Mouse (Mus musculus): ENCODE results near the gene Satb2.

The Satb2 gene

DNA sequence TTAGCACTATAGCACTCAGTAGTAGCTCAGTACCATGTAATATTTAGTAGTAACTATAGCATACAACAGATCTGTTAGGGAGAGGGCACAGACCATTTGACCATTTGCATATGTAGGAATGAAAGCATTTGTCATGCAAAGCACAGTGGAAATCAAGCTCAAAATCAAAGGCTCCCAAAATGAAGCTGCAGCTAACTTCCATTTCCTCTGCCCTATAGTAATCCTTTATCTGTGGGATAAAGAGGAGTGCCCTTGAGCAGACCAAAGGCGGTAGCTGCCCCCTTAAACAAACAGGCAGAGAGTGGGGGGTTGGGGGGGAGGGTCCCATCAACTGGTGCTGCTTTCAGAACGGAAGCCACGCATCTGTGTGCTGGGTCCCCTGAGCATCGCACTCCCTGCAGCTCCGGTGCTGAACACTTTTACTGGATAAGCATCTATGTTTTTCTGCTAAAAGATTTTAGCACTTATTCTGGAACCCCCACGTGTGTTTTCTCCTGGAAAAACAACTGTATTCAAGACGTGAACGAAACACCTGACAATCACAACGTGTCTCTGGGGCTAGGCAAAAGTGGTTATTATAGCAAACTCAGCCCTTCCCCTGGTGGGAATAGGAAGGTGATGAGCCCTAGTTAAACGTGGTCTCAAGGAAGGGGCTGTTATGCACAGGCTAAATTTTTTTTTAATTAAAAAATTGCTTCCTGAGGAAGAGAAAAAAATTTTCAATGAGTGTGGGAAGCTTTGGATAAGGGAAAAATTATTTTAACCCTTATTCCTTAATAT is 133.7 kb downstream of the Satb2 start:
- TF ChIP-seq GATA4 (IDR thresholded peaks at IDR 0.05; ENCODE audit: insufficient replicate concordance, low read length), result no peak

DNA sequence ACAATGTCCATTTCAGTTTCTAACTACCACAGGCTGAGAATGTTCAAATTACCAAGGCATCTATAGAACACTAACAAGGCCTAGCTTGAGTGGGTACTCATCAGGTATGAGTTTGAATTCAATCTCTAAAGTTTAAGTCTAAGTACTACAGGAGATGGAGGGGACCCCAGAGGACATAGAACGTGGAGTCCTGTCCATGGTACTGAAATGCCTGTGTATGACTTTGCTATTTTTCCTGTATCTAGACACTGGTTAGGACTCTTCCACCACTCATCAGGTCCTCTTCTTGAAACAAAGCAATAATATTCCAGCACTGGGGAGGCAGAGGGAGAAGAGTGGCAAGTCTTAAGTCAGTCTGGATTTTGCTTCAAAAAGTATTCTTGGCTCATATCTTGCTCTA is 139.5 kb downstream of the Satb2 start:
- no peak for TF ChIP-seq GATA4 (IDR thresholded peaks at IDR 0.05; ENCODE audit: insufficient replicate concordance, low read length)

DNA sequence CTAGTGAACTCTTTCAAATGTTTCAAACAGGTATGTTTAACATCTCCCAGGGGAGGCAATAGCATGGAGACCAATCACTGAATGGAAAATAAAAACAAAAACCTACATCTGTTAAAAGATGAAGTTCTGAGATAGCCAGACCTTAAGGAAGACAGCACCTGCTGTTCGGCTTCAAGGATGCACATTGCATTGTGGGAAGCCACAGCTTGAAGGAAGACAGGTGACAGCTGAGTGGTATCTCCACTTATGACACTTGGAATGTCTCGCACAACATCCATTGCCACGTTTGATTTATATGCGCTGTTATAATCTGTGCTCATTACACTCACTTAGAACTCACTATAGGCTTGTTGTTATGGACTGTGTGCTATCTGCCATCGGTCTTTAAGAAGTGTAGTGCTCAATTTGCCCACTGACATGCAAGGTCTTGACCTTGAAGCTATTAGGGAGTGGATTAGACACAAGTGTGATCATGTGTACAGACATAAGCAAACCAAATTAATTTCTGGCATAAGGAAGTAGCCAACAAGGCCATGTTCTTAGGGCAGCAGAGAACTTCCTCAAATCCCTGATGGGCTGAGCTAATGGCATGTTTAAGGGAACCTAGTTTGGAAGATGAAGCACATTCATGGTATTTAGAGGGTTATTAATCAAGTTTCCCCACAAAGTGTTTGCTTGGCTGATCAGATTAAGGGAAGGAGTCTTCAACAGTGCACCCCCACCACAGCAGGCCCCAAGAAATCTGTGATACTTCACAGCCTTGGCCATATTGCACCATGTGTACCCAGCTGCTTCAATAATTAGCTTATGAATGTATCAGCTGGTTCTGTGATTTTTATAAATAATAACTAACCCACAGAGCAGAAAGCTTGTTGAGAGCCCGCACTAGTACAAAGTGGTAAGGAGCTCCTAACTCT is 144.2 kb downstream of the Satb2 start:
- TF ChIP-seq GATA4 (IDR thresholded peaks at IDR 0.05; ENCODE audit: insufficient replicate concordance, low read length), result no peak

DNA sequence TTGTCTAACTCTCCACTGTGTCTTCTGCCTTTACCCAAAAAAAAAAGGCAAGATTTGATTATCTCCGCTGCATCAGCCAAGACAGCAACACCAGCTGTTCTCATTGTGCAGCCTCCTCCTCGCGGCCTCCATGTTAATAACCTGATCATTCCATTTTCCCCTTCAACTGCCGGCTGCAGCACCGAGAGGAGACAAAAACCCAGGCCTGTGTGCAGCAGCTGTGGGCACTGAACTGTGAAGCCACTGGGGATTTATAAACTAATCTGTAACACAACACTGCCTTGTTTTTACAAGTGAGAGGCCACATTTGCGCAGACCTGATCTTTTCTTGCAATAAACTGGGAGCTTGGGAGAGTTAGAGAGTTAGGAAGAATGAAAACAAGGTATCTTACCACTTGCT is 145.1 kb downstream of the Satb2 start:
- no peak for TF ChIP-seq GATA4 (IDR thresholded peaks at IDR 0.05; ENCODE audit: insufficient replicate concordance, low read length)

DNA sequence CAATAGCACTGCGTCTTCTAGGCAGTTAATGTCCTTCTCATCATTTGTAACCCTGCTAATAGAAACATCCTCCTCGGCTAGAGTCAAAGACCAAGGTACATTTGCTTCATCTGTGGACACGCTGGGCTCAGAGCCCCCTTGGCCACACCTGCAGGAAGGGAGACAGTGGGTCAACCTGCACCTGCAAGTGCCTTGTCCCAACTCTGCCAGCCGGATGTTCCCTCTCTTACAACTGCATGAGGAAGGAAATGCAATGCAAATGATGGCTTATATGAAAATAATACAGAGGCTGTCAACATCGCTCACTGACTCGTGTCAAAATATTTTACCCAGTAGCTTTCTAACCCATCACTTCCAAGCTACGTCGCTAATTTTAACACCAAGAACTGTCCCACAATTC is 145.7 kb downstream of the Satb2 start:
- TF ChIP-seq GATA4 (IDR thresholded peaks at IDR 0.05; ENCODE audit: insufficient replicate concordance, low read length), result no peak

DNA sequence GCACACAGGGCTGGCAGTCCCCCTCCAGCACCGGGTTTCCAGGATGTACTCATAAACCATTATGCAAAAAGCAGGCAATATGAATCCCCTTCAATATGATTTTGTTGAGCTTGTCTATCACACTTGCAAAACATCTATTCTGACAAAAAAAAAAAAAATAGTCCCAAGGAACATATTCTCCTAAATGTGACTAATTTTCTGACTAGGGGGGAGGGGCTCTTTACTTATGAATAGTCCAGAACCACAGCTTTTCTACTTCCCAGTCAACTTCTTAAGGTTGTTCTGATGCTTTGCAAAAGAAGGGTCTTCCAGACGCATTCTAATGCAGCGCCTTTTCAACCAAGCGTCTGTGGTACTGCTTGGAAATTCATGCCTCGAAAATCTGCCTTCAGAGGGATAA is 155.7 kb downstream of the Satb2 start:
- no peak for TF ChIP-seq GATA4 (IDR thresholded peaks at IDR 0.05; ENCODE audit: insufficient replicate concordance, low read length)

DNA sequence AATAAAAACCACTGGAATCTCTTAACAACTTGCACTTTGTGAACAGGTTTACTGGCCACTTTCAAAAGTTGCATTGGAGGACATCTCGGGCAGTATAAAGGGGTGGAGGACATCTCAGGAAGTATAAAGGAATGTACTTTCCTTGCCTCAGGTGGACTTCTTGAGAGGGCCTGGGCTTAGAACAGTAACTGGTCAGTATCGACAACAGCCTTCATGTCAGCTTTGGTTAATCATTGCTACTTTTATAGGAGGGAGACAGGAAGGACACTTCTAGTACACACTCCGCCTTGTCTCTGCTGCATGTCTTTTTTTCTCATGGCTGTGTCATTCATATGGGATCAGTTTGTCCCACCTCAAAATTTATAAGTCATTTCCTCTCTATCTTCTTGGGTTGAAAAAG is 156.4 kb downstream of the Satb2 start:
- TF ChIP-seq GATA4 (IDR thresholded peaks at IDR 0.05; ENCODE audit: insufficient replicate concordance, low read length), result no peak

DNA sequence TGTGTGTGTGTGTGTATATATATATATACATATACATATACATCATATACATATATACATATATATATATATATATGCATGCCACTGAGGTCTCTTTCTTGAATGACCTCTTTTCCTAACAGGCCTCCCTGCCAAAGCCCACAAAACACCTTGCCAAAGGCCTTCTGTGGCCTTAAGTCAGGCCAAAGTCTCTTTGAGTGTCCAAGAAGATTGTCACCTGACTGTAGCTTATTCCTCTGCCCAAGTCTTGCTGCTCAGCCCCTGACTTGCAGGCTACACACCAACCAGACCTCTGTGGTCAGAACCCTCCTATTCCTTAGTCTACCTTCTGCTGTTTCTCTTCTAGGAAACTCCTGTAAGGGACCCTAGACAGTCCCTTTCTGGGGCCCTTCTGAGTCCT is 164.9 kb downstream of the Satb2 start:
- no peak for TF ChIP-seq GATA4 (IDR thresholded peaks at IDR 0.05; ENCODE audit: insufficient replicate concordance, low read length)

DNA sequence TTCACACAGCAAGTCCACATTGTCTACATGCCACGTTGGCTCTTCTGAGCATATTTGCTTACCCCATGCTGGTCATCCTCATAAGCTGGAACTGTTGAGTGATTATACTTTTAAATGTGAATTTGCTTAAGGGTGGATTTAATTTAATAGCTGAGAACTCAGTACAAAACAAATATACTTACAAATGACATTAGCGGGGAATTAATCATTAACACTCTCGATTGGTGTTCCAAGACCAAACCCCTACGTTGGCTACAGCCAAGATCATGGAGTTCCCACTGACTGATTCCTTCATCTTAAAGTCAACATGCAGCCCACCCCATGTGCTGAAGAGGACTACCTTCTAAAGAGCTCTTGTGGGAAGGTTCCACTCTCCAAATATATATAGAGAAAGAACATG is 165.5 kb downstream of the Satb2 start:
- TF ChIP-seq GATA4 (IDR thresholded peaks at IDR 0.05; ENCODE audit: insufficient replicate concordance, low read length), result no peak

DNA sequence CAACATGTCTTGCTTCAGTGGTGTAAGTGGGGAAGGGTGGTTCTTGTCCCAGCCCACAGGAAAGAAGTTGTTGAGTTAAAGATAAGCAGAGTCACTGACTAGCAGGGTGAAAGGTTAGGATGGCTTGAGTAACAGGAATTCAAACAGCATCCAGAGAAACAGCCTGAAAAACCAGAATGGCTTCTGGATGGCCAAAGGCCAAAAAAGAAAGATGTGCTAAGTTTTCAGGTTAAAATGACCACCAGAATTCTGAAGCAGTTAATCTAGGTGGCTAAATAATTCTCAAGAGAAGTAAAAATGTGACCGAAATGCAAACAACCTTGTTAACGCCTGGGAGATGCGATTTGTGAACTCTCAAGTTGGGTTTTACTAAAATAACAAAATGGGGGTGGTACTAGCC is 167.0 kb downstream of the Satb2 start:
- no peak for TF ChIP-seq GATA4 (IDR thresholded peaks at IDR 0.05; ENCODE audit: insufficient replicate concordance, low read length)

DNA sequence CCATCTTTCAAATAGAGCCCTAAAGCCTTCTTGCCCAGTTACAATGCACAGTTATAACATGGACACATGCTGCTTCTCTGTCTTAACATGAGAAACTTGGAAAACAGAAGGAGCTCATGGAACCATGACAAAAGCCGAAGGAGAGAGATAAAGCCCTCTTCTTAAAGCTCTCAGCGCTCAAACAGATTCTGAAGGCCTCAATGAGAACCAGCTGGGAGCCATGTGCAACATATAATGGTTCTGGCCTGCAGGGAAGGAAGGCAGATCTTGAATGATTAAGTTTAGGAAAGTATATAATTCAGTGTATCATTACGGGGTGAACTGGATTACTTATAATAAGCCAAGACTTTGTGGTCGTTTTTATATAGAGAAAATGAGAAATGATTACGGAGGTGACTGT is 172.4 kb downstream of the Satb2 start:
- TF ChIP-seq GATA4 (IDR thresholded peaks at IDR 0.05; ENCODE audit: insufficient replicate concordance, low read length), result no peak

DNA sequence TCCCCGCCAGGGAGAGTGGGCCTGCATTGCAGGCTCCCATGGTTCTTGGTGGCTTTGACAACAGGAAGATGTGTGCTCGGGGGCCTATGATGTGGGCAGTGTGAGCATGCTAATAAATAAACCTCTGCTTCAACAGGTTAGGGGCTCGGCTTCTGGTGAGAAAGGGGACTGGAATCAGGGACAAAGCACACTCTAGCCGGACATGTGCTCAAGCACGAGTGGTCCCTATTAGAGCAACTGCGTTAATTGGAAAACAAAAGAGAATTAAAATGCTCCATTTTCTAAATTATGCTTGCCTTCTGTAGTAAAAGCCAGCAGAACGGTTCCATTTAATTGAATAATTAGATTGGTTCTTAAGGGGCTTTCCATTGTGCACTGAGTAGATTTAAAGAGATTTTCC is 177.8 kb downstream of the Satb2 start:
- no peak for TF ChIP-seq GATA4 (IDR thresholded peaks at IDR 0.05; ENCODE audit: insufficient replicate concordance, low read length)

DNA sequence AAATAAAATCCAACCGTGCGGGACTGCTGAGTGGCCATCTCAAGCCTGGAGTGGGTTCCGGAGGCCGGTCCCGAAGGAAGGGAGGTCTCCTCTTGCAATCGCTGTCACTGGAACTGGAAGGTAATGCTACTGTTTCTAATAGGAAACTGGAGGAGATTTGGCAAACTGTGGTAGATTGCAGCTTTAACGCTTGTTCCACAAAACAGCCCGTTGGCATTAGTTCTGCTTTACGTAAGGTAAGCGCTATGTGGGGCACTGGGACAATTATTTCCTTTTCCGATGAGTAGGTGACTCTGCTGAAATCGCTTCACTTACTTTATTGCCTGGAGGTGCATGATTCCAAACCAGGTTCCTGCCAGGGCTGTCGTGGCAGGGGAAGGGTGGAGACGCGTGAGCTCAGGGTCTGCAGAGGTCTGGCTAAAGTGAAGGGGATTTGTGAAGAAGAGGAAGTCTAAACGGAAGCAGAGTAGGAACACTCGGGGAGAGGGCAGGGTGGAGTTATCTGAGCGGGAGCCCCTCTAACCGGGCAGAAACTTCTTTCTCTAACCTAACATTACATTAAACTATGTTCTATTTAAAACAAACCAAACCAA is 183.3 kb downstream of the Satb2 start:
- TF ChIP-seq GATA4 (IDR thresholded peaks at IDR 0.05; ENCODE audit: insufficient replicate concordance, low read length), result no peak

DNA sequence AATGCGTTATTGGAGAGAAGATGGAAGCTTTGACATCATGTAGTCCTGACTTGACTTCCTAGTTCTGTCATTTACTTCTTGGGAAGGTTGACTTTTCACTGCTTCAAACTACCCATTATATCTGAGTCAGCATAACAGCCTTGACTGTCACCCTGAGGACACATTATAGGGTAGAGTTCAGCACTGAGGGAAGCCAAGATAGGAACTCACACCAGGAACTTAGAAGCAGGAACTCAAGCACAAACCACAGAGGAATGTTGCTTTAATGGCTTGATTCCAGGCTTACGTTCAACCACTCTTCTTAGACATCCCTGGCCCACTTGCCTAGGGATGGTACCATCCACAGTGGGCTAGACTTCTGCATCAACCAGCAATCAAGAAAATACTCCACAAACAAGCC is 188.8 kb downstream of the Satb2 start:
- no peak for TF ChIP-seq GATA4 (IDR thresholded peaks at IDR 0.05; ENCODE audit: insufficient replicate concordance, low read length)

DNA sequence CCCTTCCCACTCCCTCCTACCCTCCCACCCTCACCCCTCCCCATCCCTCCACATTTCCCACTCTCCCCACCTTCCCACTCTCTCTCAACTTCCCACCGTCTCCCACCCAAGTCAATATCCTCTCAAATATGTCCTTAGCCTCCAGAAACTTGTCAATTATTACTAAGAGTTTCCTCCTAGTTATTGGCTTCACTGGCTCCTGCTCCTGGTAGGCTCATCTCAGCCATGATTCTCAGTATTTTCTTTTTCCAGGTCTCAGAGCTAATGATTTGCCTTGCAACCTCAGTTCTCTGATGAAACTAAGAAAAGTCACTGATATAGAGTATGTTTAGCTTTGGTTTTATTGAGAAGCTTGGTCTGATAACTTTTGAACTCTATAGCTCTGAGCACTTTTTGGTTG is 214.2 kb downstream of the Satb2 start:
- TF ChIP-seq GATA4 (IDR thresholded peaks at IDR 0.05; ENCODE audit: insufficient replicate concordance, low read length), result no peak

DNA sequence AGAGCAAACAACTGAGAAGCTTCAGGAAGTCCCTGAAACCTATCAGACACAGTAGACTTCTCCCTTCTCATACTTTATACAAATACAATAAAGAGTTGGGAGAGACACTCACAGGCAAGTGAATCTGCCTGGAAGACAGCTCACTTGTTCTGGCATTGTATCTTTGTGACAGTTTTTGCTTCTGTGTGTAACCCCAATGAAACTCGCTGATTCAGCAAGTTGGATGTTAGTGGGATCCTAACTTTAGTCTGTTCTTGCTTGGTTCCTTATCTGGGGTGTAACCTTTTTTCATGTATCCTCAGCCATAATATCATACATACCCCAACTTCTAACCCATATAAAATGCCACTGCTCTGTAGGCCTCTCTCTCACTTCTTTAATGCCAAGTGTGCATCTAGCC is 216.9 kb downstream of the Satb2 start:
- TF ChIP-seq GATA4 (IDR thresholded peaks at IDR 0.05; ENCODE audit: insufficient replicate concordance, low read length), result no peak
